8 mouse cellular contexts compared by ENCODE assay signal in genomic region chr17:31119429-31119828, GRCm38 (mm10). TPM values are rescaled to one million over a fixed set of nuclear protein-coding genes. Genes with fewer than 3 reads are reported as not detected.
DNase-seq lines count a peak whose midpoint lies in the region; ATAC-seq and TF ChIP-seq lines count a peak whose summit lies in the region.

No protein-coding gene starts in this region.

- ATAC-seq in embryonic facial prominence, embryonic 11.5 days (replicated peaks; ENCODE audit: insufficient number of reproducible peaks, low FRiP score, low TSS enrichment, low read depth) = no peak
- ATAC-seq in kidney, embryonic 14.5 days (ENCODE audit: low FRiP score, low TSS enrichment) = peak; percentile 56; the same call in 1 of the 2 replicates

- no peak overlapping the region for H3K9ac ChIP-seq in embryonic facial prominence, embryonic 11.5 days (replicated peaks; ENCODE audit: low read length)
- no peak overlapping the region for H3K9ac ChIP-seq in heart, adult 2 months (ENCODE audit: low read depth, low read length)
- H3K9ac ChIP-seq in kidney, embryonic 14.5 days (ENCODE audit: low read depth, low read length) = no peak overlapping the region
- H3K9ac ChIP-seq in liver, adult 2 months (ENCODE audit: low read depth, low read length) = no peak overlapping the region

- H3K9me3 ChIP-seq in embryonic facial prominence, embryonic 11.5 days (replicated peaks; ENCODE audit: control insufficient read depth, low read length) = no peaks in the 10 kb centered on the region
- no peaks in the 10 kb centered on the region for H3K9me3 ChIP-seq in kidney, embryonic 14.5 days (ENCODE audit: control insufficient read depth, low read length)

- no peaks in the 10 kb centered on the region for H3K79me3 ChIP-seq in C2C12 (ENCODE audit: low read depth)

- no peaks in the 10 kb centered on the region for H3K36me3 ChIP-seq in C2C12 (ENCODE audit: control insufficient read depth, insufficient read depth)
- no peaks in the 10 kb centered on the region for H3K36me3 ChIP-seq in embryonic facial prominence, embryonic 11.5 days (replicated peaks; ENCODE audit: control insufficient read depth, insufficient read depth, low read depth, low read length)
- H3K36me3 ChIP-seq in heart, adult 2 months (ENCODE audit: control insufficient read depth, insufficient read depth, low read length) = no peaks in the 10 kb centered on the region
- no peaks in the 10 kb centered on the region for H3K36me3 ChIP-seq in kidney, embryonic 14.5 days (ENCODE audit: control insufficient read depth, insufficient read depth, low read length)
- H3K36me3 ChIP-seq in liver, adult 2 months (ENCODE audit: control insufficient read depth, insufficient read depth, low read length) = no peaks in the 10 kb centered on the region
- peaks cover 7% of the 10 kb centered on the region for H3K36me3 ChIP-seq in splenic B cell, adult 2 months (ENCODE audit: control insufficient read depth, insufficient read depth, low read length, poor library complexity, severe bottlenecking)

- 7% methylated on average over 7 of the region's 7 CpGs for WGBS in embryonic facial prominence, embryonic 11.5 days
- 9% methylated on average over 7 of the region's 7 CpGs for WGBS in heart, adult 2 months
- 6% methylated on average over 7 of the region's 7 CpGs for WGBS in kidney, embryonic 14.5 days
- 1% methylated on average over 7 of the region's 7 CpGs for WGBS in liver, adult 2 months

- no peak for TF ChIP-seq POLR2A in heart, adult 2 months (IDR thresholded peaks at IDR 0.05; ENCODE audit: insufficient read depth, low read depth, low read length)
- TF ChIP-seq POLR2A in liver, adult 2 months (IDR thresholded peaks at IDR 0.05; ENCODE audit: extremely low read depth, insufficient read depth, low read length) = no peak

- peak; percentile 82 for TF ChIP-seq EP300 in heart, adult 2 months (IDR thresholded peaks at IDR 0.05; ENCODE audit: insufficient read depth, low read depth, low read length)

- no peaks in the 10 kb centered on the region for H3K4me1 ChIP-seq in embryonic facial prominence, embryonic 11.5 days (ENCODE audit: control insufficient read depth, insufficient read depth, low read length)
- no peaks in the 10 kb centered on the region for H3K4me1 ChIP-seq in heart, adult 2 months (ENCODE audit: control insufficient read depth, insufficient read depth, low read length)
- H3K4me1 ChIP-seq in kidney, embryonic 14.5 days (ENCODE audit: control insufficient read depth, insufficient read depth, low read length) = no peaks in the 10 kb centered on the region
- H3K4me1 ChIP-seq in liver, adult 2 months (ENCODE audit: control insufficient read depth, insufficient read depth, low read length) = no peaks in the 10 kb centered on the region

- H3K27ac ChIP-seq in embryonic facial prominence, embryonic 11.5 days (replicated peaks; ENCODE audit: low read depth, low read length) = no peak overlapping the region
- H3K27ac ChIP-seq in heart, adult 2 months = no peak overlapping the region
- no peak overlapping the region for H3K27ac ChIP-seq in kidney, embryonic 14.5 days (ENCODE audit: low read depth, low read length)
- no peak overlapping the region for H3K27ac ChIP-seq in liver, adult 2 months (replicated peaks; ENCODE audit: insufficient read depth, low read depth, low read length)

- TF ChIP-seq CTCF in C2C12 (IDR thresholded peaks at IDR 0.05; ENCODE audit: control insufficient read depth, insufficient read depth, insufficient read length) = peak; percentile 26
- TF ChIP-seq CTCF in heart, adult 2 months (IDR thresholded peaks at IDR 0.05) = peak; percentile 89
- peak; percentile 92 for TF ChIP-seq CTCF in liver, adult 2 months (IDR thresholded peaks at IDR 0.05; ENCODE audit: low read depth, low read length)

- intact Hi-C loops in heart, adult 2 months (cut with DNase I) = loop anchor here (1.0 to 5.0 kb wide), 3 partner anchors 37 to 109 kb away; no protein-coding TSS in a partner anchor

- H3K4me3 ChIP-seq in C2C12 (ENCODE audit: insufficient read depth, poor library complexity, severe bottlenecking) = no peak overlapping the region
- H3K4me3 ChIP-seq in embryonic facial prominence, embryonic 11.5 days (ENCODE audit: low read depth, low read length) = no peak overlapping the region
- no peak overlapping the region for H3K4me3 ChIP-seq in heart, adult 2 months
- no peak overlapping the region for H3K4me3 ChIP-seq in kidney, embryonic 14.5 days (ENCODE audit: low read length)
- H3K4me3 ChIP-seq in liver, adult 2 months (ENCODE audit: insufficient read depth, low read depth, low read length) = no peak overlapping the region

- peak; percentile 79 for DNase-seq in adrenal gland, postnatal 25 days
- DNase-seq in embryonic facial prominence, embryonic 11.5 days (ENCODE audit: low spot score) = peak; percentile 87
- DNase-seq in heart, adult 2 months = peak; percentile 69 to 83
- DNase-seq in liver, adult 2 months (ENCODE audit: extremely low read depth, low read depth, low spot score) = peak; percentile 29
- peak; percentile 91 for DNase-seq in naive thymus-derived CD4-positive, alpha-beta T cell, adult 2 months (ENCODE audit: low read depth)
- peak; percentile 85 for DNase-seq in splenic B cell, adult 2 months (ENCODE audit: low read depth, low spot score)

- no peak overlapping the region for H3ac ChIP-seq in C2C12 (ENCODE audit: control insufficient read depth, insufficient read length, low read depth)

- no peaks in the 10 kb centered on the region for H3K27me3 ChIP-seq in C2C12 (ENCODE audit: control insufficient read depth, insufficient read depth, insufficient read length)
- no peaks in the 10 kb centered on the region for H3K27me3 ChIP-seq in embryonic facial prominence, embryonic 11.5 days (ENCODE audit: control insufficient read depth, insufficient read depth, low read length)
- no peaks in the 10 kb centered on the region for H3K27me3 ChIP-seq in heart, adult 2 months (ENCODE audit: control insufficient read depth, insufficient read depth, low read length)
- no peaks in the 10 kb centered on the region; the same call in 1 of the 2 replicates for H3K27me3 ChIP-seq in kidney, embryonic 14.5 days (ENCODE audit: control insufficient read depth, insufficient read depth, low read length)
- no peaks in the 10 kb centered on the region for H3K27me3 ChIP-seq in liver, adult 2 months (ENCODE audit: control insufficient read depth, insufficient read depth, low read length)
- H3K27me3 ChIP-seq in splenic B cell, adult 2 months (ENCODE audit: control insufficient read depth, insufficient read depth, low read length, poor library complexity, severe bottlenecking) = no peaks in the 10 kb centered on the region

- no peak overlapping the region for H3K4me2 ChIP-seq in embryonic facial prominence, embryonic 11.5 days (ENCODE audit: low read depth, low read length)
- H3K4me2 ChIP-seq in kidney, embryonic 14.5 days (replicated peaks; ENCODE audit: low read depth, low read length) = no peak overlapping the region

- no peaks in the 10 kb centered on the region for H3K79me2 ChIP-seq in C2C12 (ENCODE audit: control insufficient read depth, insufficient read depth)
- H3K79me2 ChIP-seq in heart, adult 2 months (replicated peaks; ENCODE audit: control insufficient read depth, insufficient read depth, low read length) = no peaks in the 10 kb centered on the region
- no peaks in the 10 kb centered on the region for H3K79me2 ChIP-seq in liver, adult 2 months (ENCODE audit: control insufficient read depth, insufficient read depth, low read length)

TF ChIP-seq in C2C12, 6 proteins besides CTCF, POLR2A, EP300 and RAD21:
- TF ChIP-seq MYOG (IDR thresholded peaks at IDR 0.05; ENCODE audit: control insufficient read depth, extremely low read depth, insufficient read length) (no peak), CEBPB (IDR thresholded peaks at IDR 0.05; ENCODE audit: low read depth) (no peak), MAX (IDR thresholded peaks at IDR 0.05) (no peak), MYOD1 (IDR thresholded peaks at IDR 0.05; ENCODE audit: control insufficient read depth, insufficient read length, low read depth) (no peak), FOSL1 (IDR thresholded peaks at IDR 0.05; ENCODE audit: insufficient read depth, low read length, poor library complexity, severe bottlenecking) (no peak), USF1 (IDR thresholded peaks at IDR 0.05; ENCODE audit: low read depth) (no peak)

RNA-seq across cellular contexts. Expression of gene Tff3, which starts 10.0 kb away (rescaled TPM):
- polyA plus RNA-seq in C2C12 (2012; fragmentation: generic; extraction: Trizol) = not detected
- not detected in 2 replicates for total RNA-seq in adrenal gland, postnatal 25 days (2021)
- polyA plus RNA-seq in embryonic facial prominence, embryonic 11.5 days (2014; fragmentation: Nextera tagmentation; extraction: Ambion mirVana) = not detected in 2 replicates
- not detected for total RNA-seq in heart, adult 2 months (2021)
- polyA plus RNA-seq in heart, adult 2 months (2012; rRNA removed) = 0.39 TPM in 1 of 2 replicates, not detected in the other
- polyA plus RNA-seq in kidney, embryonic 14.5 days (2014; fragmentation: Nextera tagmentation; extraction: Ambion mirVana) = not detected in 2 replicates
- 0.37 and 3.8 TPM in 2 replicates for total RNA-seq in liver, adult 2 months (2014; rRNA removed)
- polyA plus RNA-seq in liver, adult 2 months (2012; rRNA removed) = 0.72 and 2.9 TPM in 2 replicates

RNA-seq across cellular contexts. Expression of gene Tff2, which starts 24.7 kb away (rescaled TPM):
- polyA plus RNA-seq in C2C12 (2012; fragmentation: generic; extraction: Trizol) = not detected
- total RNA-seq in adrenal gland, postnatal 25 days (2021) = not detected in 2 replicates
- polyA plus RNA-seq in embryonic facial prominence, embryonic 11.5 days (2014; fragmentation: Nextera tagmentation; extraction: Ambion mirVana) = not detected in 2 replicates
- not detected for total RNA-seq in heart, adult 2 months (2021)
- 2.4 TPM in 1 of 2 replicates, not detected in the other for polyA plus RNA-seq in heart, adult 2 months (2012; rRNA removed)
- polyA plus RNA-seq in kidney, embryonic 14.5 days (2014; fragmentation: Nextera tagmentation; extraction: Ambion mirVana) = 0.61 and 1.2 TPM in 2 replicates
- 2.2 and 5.8 TPM in 2 replicates for total RNA-seq in liver, adult 2 months (2014; rRNA removed)
- 0.25 TPM in 1 of 2 replicates, not detected in the other for polyA plus RNA-seq in liver, adult 2 months (2012; rRNA removed)

RNA-seq across cellular contexts. Expression of gene Tff1, which starts 45.6 kb away (rescaled TPM):
- polyA plus RNA-seq in C2C12 (2012; fragmentation: generic; extraction: Trizol) = not detected
- not detected in 2 replicates for total RNA-seq in adrenal gland, postnatal 25 days (2021)
- not detected in 2 replicates for polyA plus RNA-seq in embryonic facial prominence, embryonic 11.5 days (2014; fragmentation: Nextera tagmentation; extraction: Ambion mirVana)
- not detected for total RNA-seq in heart, adult 2 months (2021)
- polyA plus RNA-seq in heart, adult 2 months (2012; rRNA removed) = not detected in 2 replicates
- not detected in 2 replicates for polyA plus RNA-seq in kidney, embryonic 14.5 days (2014; fragmentation: Nextera tagmentation; extraction: Ambion mirVana)
- total RNA-seq in liver, adult 2 months (2014; rRNA removed) = 0.47 TPM in 1 of 2 replicates, not detected in the other
- 0.13 TPM in 1 of 2 replicates, not detected in the other for polyA plus RNA-seq in liver, adult 2 months (2012; rRNA removed)

Comparison
In these comparisons a context has a peak if more than half of its experiments do, and no peak if none do; other contexts are left out.
1. CTCF ChIP-seq: peak in every context shown above with its lines; median percentile 92 in liver, adult 2 months; 89 in heart, adult 2 months; 26 in C2C12.
2. DNase-seq: peak in every context shown above with its lines; median percentile 91 in naive thymus-derived CD4-positive, alpha-beta T cell, adult 2 months; 87 in embryonic facial prominence, embryonic 11.5 days; 85 in splenic B cell, adult 2 months; 79 in adrenal gland, postnatal 25 days; 76 in heart, adult 2 months; 29 in liver, adult 2 months.